Mouse (Mus musculus): Measurements from ENCODE around the gene Zscan18. TPM values are rescaled to one million over a fixed set of nuclear protein-coding genes. Genes with fewer than 3 reads are reported as not detected.

Gene Zscan18
- polyA plus RNA-seq, 1 experiment from 2014 or later: 17.4 TPM

- Histone ChIP-seq H3K4me3 (no peak overlapping the region), H3K27ac (no peak overlapping the region), H3K4me2 (replicated peaks) (no peak overlapping the region), H3K36me3 (no peaks in the 10 kb centered on the region), H3K9ac (no peak overlapping the region), H3K9me3 (no peaks in the 10 kb centered on the region), H3K27me3 (no peaks in the 10 kb centered on the region), H3K4me1 (no peaks in the 10 kb centered on the region)
- WGBS: 35% methylated on average over 4 of the region's 5 CpGs
- no peak for ATAC-seq (ENCODE audit: insufficient number of reproducible peaks, insufficient read depth, low FRiP score, low TSS enrichment)
Observed at GRCm38 (mm10) chr7:12788025-12788424, 15.4 kb downstream of the Zscan18 start.

GRCm38 (mm10) chr7:12787333-12787732, 16.1 kb downstream of the Zscan18 start:
- H3K36me3 ChIP-seq: no peaks in the 10 kb centered on the region
- no peaks in the 10 kb centered on the region for H3K4me1 ChIP-seq
- H3K9ac ChIP-seq: no peak overlapping the region
- no peak overlapping the region for H3K27ac ChIP-seq
- no peaks in the 10 kb centered on the region for H3K27me3 ChIP-seq
- no peaks in the 10 kb centered on the region for H3K9me3 ChIP-seq
- H3K4me3 ChIP-seq: no peak overlapping the region
- 72% methylated on average over 6 of the region's 6 CpGs for WGBS
- ATAC-seq (ENCODE audit: insufficient number of reproducible peaks, insufficient read depth, low FRiP score, low TSS enrichment): no peak
- H3K4me2 ChIP-seq (replicated peaks): no peak overlapping the region

- Histone ChIP-seq H3K4me2 (replicated peaks) (peak overlapping the region; percentile 96), H3K27me3 (no peaks in the 10 kb centered on the region), H3K36me3 (peaks cover 3% of the 10 kb centered on the region), H3K4me1 (peaks cover 6% of the 10 kb centered on the region; the same call in 1 of the 2 replicates), H3K9ac (peak overlapping the region; percentile 79), H3K4me3 (peak overlapping the region; percentile 76), H3K9me3 (no peaks in the 10 kb centered on the region), H3K27ac (0 out of 2 replicates have a peak overlapping the region, but pooled peaks have one; percentile 31)
- ATAC-seq (ENCODE audit: insufficient number of reproducible peaks, insufficient read depth, low FRiP score, low TSS enrichment): peak; percentile 90
- WGBS: under 1% methylated on average over 57 of the region's 57 CpGs
Observed at GRCm38 (mm10) chr7:12780151-12780830, 23.1 kb downstream of the Zscan18 start.

GRCm38 (mm10) chr7:12779782-12780150, 23.7 kb downstream of the Zscan18 start:
- Histone ChIP-seq H3K4me3 (peak overlapping the region; percentile 76), H3K4me1 (peaks cover 6% of the 10 kb centered on the region; the same call in 1 of the 2 replicates), H3K27ac (no peak overlapping the region), H3K9me3 (0 out of 2 replicates have a peak, but pooled peaks cover 3% of the 10 kb centered on the region), H3K36me3 (peaks cover 8% of the 10 kb centered on the region), H3K27me3 (no peaks in the 10 kb centered on the region), H3K9ac (peak overlapping the region; percentile 79), H3K4me2 (replicated peaks) (peak overlapping the region; percentile 96)
- ATAC-seq (ENCODE audit: insufficient number of reproducible peaks, insufficient read depth, low FRiP score, low TSS enrichment): peak; percentile 41; the same call in 1 of the 2 replicates
- WGBS: 20% methylated on average over 10 of the region's 10 CpGs

- 87% methylated on average over 5 of the region's 5 CpGs for WGBS
- no peak for ATAC-seq (ENCODE audit: insufficient number of reproducible peaks, insufficient read depth, low FRiP score, low TSS enrichment)
- peak overlapping the region; percentile 96; the same call in 1 of the 2 replicates for H3K4me2 ChIP-seq (replicated peaks)
Observed at GRCm38 (mm10) chr7:12779141-12779540, 24.3 kb downstream of the Zscan18 start.

DNA sequence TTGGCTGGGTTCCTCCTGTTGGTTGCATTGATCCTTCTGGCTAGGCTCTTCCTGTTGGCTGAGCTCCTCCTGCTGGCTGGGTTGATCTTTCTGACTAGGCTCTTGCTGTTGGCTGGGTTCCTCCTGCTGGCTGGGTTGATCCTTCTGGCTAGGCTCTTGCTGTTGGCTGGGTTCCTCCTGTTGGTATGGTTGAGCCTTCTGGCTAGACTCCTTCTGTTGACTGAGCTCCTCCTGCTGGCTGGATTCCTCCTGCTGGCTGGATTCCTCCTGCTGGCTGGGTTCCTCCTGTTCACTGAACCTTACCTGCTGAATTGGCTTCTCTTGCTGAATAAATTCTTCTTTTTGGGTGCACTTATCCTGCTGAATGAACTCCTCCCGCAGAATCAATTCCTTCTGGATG, 28.8 kb downstream of the Zscan18 start:
- H3K27me3 ChIP-seq: no peaks in the 10 kb centered on the region
- no peak overlapping the region for H3K9ac ChIP-seq
- H3K4me2 ChIP-seq (replicated peaks): no peak overlapping the region
- 92% methylated on average over 1 of the region's 1 CpGs for WGBS
- H3K4me1 ChIP-seq: peaks cover 2% of the 10 kb centered on the region; the same call in 1 of the 2 replicates
- no peak overlapping the region for H3K4me3 ChIP-seq
- 0 out of 2 replicates have a peak, but pooled peaks cover 7% of the 10 kb centered on the region for H3K9me3 ChIP-seq
- no peak for ATAC-seq (ENCODE audit: insufficient number of reproducible peaks, insufficient read depth, low FRiP score, low TSS enrichment)
- H3K27ac ChIP-seq: no peak overlapping the region
- peaks cover 47% of the 10 kb centered on the region for H3K36me3 ChIP-seq

More at GRCm38 (mm10) chr7:12779141-12779540, 24.3 kb downstream of the Zscan18 start:
- H3K4me3 ChIP-seq: peak overlapping the region; percentile 76; the same call in 1 of the 2 replicates
- H3K27ac ChIP-seq: no peak overlapping the region
- H3K36me3 ChIP-seq: peaks cover 14% of the 10 kb centered on the region
- H3K9me3 ChIP-seq: 0 out of 2 replicates have a peak, but pooled peaks cover 6% of the 10 kb centered on the region
- H3K27me3 ChIP-seq: no peaks in the 10 kb centered on the region
- peaks cover 6% of the 10 kb centered on the region; the same call in 1 of the 2 replicates for H3K4me1 ChIP-seq
- no peak overlapping the region; the same call in 1 of the 2 replicates for H3K9ac ChIP-seq

DNA sequence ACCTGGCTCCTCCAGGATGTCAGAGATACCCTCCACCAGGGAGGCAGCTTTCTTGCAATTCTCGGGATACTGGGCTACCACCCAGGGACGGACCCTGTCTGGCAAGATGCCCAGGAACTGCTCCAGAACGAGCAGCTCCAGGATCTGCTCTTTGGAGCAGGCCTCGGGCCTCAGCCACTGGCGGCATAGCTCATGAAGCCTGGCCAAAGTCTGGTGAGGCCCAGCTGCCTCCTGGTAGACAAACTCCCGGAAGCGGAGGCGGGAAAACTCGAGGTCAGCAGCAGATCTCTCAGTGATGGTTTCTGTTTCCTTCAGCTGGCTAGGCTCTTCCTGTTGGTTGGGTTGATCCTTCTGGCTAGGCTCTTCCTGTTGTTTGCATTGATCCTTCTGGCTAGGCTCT, 29.3 kb downstream of the Zscan18 start:
- no peak overlapping the region for H3K4me2 ChIP-seq (replicated peaks)
- H3K9me3 ChIP-seq: 0 out of 2 replicates have a peak, but pooled peaks cover 7% of the 10 kb centered on the region
- ATAC-seq (ENCODE audit: insufficient number of reproducible peaks, insufficient read depth, low FRiP score, low TSS enrichment): no peak
- no peak overlapping the region for H3K4me3 ChIP-seq
- H3K27me3 ChIP-seq: no peaks in the 10 kb centered on the region
- H3K36me3 ChIP-seq: peaks cover 52% of the 10 kb centered on the region
- 93% methylated on average over 9 of the region's 9 CpGs for WGBS
- no peak overlapping the region for H3K27ac ChIP-seq
- H3K4me1 ChIP-seq: no peaks in the 10 kb centered on the region
- no peak overlapping the region for H3K9ac ChIP-seq

DNA sequence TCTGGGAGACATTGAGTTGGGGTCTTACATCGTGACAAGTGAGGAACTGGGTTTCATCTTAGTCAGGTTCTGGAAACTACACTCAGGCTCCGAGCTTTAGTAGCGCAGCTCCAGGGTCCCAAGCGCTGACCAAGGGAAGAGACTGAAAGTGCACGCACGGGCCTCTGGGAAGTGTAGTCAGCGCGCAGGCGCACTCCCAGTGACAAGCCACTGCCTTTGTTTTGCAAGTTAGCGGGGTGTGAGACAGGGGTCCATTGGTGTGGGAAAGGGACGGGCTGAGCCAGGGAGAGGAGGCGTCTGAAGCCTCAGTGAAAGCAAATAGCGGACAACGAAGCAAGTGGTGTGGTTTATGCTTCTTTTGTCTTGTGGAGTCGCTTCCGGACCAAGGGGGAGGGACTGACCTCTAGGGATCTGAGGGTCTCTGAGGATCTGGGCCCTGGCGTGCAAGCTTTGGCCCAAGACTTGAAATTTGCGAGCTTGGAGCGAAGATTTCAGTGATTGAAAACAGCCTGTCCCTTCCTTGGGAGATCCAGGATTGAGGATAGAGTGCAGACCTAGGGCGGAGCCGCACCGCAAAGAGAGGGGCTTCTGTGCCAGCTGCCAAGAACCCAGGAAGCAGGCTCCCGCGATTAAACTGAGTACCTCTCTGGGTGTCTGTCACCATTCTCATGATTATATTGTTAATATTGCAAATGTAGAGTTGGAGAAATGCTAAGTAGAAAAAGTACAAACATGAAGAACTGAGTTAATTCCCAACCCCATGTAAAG, 53.8 kb downstream of the Zscan18 start:
- 0 out of 2 replicates have a peak overlapping the region, but pooled peaks have one; percentile 7 for H3K4me2 ChIP-seq (replicated peaks)
- H3K9ac ChIP-seq: no peak overlapping the region
- H3K4me3 ChIP-seq: 0 out of 2 replicates have a peak overlapping the region, but pooled peaks have one; percentile 17
- H3K27me3 ChIP-seq: no peaks in the 10 kb centered on the region
- H3K36me3 ChIP-seq: no peaks in the 10 kb centered on the region
- WGBS: 80% methylated on average over 24 of the region's 24 CpGs
- peaks cover 5% of the 10 kb centered on the region; the same call in 1 of the 2 replicates for H3K9me3 ChIP-seq
- H3K27ac ChIP-seq: no peak overlapping the region
- H3K4me1 ChIP-seq: no peaks in the 10 kb centered on the region
- no peak for ATAC-seq (ENCODE audit: insufficient number of reproducible peaks, insufficient read depth, low FRiP score, low TSS enrichment)

GRCm38 (mm10) chr7:12734904-12735303, 68.5 kb downstream of the Zscan18 start, which contains the start of gene Vmn2r56:
TSS of gene Vmn2r56 (minus strand) at chr7:12735004.
- no peak for ATAC-seq (ENCODE audit: insufficient number of reproducible peaks, insufficient read depth, low FRiP score, low TSS enrichment)
- Histone ChIP-seq H3K4me2 (replicated peaks) (no peak within 1 kb of the TSS), H3K4me1 (no peaks in the 10 kb centered on the region), H3K4me3 (no peak within 1 kb of the TSS), H3K9ac (no peak within 1 kb of the TSS), H3K27ac (no peak within 1 kb of the TSS), H3K9me3 (no peaks in the 10 kb centered on the region), H3K36me3 (no peaks in the 10 kb centered on the region), H3K27me3 (no peaks in the 10 kb centered on the region)
- 55% methylated on average over 1 of the region's 1 CpGs for WGBS

Data from embryonic facial prominence, embryonic 12.5 days (tissue).